Mouse (Mus musculus) kidney, embryonic 14.5 days (tissue): ENCODE data around the gene Ndufaf2. TPM values are rescaled to one million over a fixed set of nuclear protein-coding genes. Genes with fewer than 3 reads are reported as not detected.

ENCODE experiments used
- ATAC-seq: fragments of 200-750 bp; cut with Nextera tagmentation; 2 replicates; pipeline ENCODE4 v1.8.0; 2017; ENCODE audit warnings: moderate number of reproducible peaks, mild to moderate bottlenecking, moderate TSS enrichment, moderate library complexity; ENCODE audit not compliant: low FRiP score, low TSS enrichment
- H3K27ac ChIP-seq: fragments of 300-500 bp; sonication (generic); 2 replicates; pipeline ENCODE4 v1.5.1; 2014; ENCODE audit warnings: low read depth, mild to moderate bottlenecking, low read length, moderate library complexity, mixed read lengths
- H3K27me3 ChIP-seq: fragments of 300-500 bp; sonication (generic); 2 replicates; pipeline ENCODE4 v1.6.1; 2014; ENCODE audit warnings: mild to moderate bottlenecking, low read length; ENCODE audit not compliant: control insufficient read depth, insufficient read depth
- H3K36me3 ChIP-seq: fragments of 300-500 bp; sonication (generic); 2 replicates; pipeline ENCODE4 v1.6.1; 2014; ENCODE audit warnings: low read length, mixed read lengths; ENCODE audit not compliant: control insufficient read depth, insufficient read depth
- H3K4me1 ChIP-seq: fragments of 300-500 bp; sonication (generic); 2 replicates; pipeline ENCODE4 v1.6.1; 2014; ENCODE audit warnings: low read length, mixed read lengths; ENCODE audit not compliant: control insufficient read depth, insufficient read depth
- H3K4me2 ChIP-seq: fragments of 300-500 bp; sonication (generic); replicated peaks from 2 replicates; pipeline ENCODE4 v1.6.1; 2014; ENCODE audit warnings: low read depth, mild to moderate bottlenecking, low read length
- H3K4me3 ChIP-seq: fragments of 300-500 bp; sonication (generic); 2 replicates; pipeline ENCODE4 v1.5.1; 2014; ENCODE audit warnings: mild to moderate bottlenecking, low read length
- H3K9ac ChIP-seq: fragments of 300-500 bp; sonication (generic); 2 replicates; pipeline ENCODE4 v1.6.1; 2014; ENCODE audit warnings: low read depth, mild to moderate bottlenecking, low read length, moderate library complexity
- H3K9me3 ChIP-seq: fragments of 300-500 bp; sonication (generic); 2 replicates; pipeline ENCODE4 v1.6.1; 2016; ENCODE audit warnings: low read length; ENCODE audit not compliant: control insufficient read depth
- WGBS: fragments of 180-500 bp; shearing (Covaris S2); extraction: QIAGEN DNeasy Blood & Tissue Kit; methylation state at CpG from one replicate; pipeline ENCODE4 v1.1.7; 2014; 5-methylcytosine and 5-hydroxymethylcytosine counted together
- polyA plus RNA-seq: library from polyadenylated mRNA; unstranded; fragments of >200 nt; fragmentation: Nextera tagmentation; extraction: Ambion mirVana; gene quantifications from 2 replicates; pipeline ENCODE4 v1.2.1, GENCODE M21; 2014

Gene Ndufaf2
- polyA plus RNA-seq, 1 experiment from 2014 or later = 80.4 TPM

DNA sequence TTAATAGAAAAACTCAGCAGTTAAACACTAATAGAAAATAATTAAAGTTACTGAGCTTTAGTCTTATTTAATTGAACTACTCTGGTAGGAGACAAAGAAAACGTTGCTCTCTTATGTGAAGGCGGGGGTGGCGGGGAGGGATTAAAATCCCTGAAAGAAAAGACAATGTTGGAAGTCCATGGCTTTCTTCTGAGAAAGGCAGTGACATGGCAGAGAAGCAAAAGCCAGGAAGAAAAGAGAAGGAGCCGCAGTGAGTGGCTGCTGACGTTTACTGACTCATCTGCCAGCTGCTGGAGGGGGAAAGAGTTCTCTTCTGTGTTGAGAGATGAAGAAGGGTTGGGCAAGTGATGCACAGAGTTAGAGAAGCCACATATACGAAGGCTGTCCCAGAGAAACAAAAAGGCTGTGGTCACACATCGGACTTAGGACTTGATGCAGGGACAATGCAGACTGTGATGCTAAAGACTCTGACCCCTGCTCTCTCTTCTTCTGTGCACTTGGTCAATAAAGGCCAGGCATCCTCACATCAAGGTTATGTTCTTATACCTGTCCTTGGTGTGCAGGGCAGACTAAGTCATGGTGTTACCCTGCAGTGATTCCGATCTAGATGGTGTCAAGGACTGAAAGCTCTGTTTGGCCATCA is 97.4 kb downstream of the Ndufaf2 start:
- Histone ChIP-seq H3K4me1 (0 out of 2 replicates have a peak, but pooled peaks cover 14% of the 10 kb centered on the region), H3K9me3 (no peaks in the 10 kb centered on the region), H3K27me3 (no peaks in the 10 kb centered on the region), H3K4me2 (no peak overlapping the region), H3K4me3 (no peak overlapping the region), H3K27ac (peak overlapping the region; percentile 67), H3K36me3 (no peaks in the 10 kb centered on the region), H3K9ac (no peak overlapping the region)
- no peak for ATAC-seq
- 69% methylated on average over 8 of the region's 8 CpGs for WGBS

DNA sequence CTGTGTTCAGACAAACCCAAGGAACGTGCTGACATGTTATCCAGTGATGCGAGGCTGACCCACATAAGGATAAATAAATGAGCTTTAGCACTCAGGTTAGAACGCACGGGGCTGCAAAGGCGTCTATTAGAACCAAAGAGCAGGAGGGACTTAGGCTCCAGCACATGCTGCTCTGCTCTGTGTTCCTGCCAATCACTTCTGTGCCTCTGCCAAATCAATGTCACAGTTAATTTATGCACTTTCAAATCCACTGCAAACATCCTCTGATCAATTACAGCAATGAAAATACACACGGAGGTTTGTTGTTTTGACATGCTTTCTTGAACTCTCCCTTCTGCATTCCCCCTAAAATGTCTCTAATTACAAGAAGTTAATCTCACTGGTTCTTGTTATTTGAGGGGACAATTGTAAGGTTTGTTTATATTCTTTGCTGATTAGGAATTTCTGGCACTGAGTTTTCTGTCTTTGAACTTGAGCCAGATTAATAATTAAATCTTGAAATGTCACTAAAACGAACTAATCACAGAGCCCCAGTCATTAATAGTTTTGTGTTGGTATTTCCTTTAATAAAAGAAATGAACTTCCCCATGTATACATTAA is 98.0 kb downstream of the Ndufaf2 start:
- Histone ChIP-seq H3K9ac (no peak overlapping the region), H3K36me3 (no peaks in the 10 kb centered on the region), H3K27ac (no peak overlapping the region), H3K4me1 (0 out of 2 replicates have a peak, but pooled peaks cover 14% of the 10 kb centered on the region), H3K4me3 (no peak overlapping the region), H3K27me3 (no peaks in the 10 kb centered on the region), H3K9me3 (no peaks in the 10 kb centered on the region), H3K4me2 (no peak overlapping the region)
- ATAC-seq = 0 out of 2 replicates have a peak, but pooled peaks have one; percentile 36
- WGBS = 40% methylated on average over 7 of the region's 7 CpGs

DNA sequence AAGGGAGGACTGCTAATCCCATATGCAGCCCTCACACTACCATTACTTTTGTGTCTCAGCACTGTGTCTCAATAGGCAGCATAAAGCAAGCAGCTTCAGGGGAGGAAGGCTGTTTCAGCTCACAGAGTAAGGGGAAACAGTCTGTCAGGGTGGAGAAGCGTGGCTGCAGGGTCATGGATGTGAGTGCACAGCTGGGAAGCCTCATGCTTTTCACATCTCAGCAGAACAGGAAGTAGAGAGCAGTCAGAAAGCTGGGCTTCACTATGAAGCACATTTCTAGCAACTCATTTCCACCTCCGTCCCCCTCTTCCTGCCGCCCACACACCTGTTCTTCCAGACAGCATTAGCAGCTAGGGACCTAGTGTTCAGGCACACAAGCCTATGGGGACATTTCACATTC is 101.5 kb downstream of the Ndufaf2 start:
- peak; percentile 83; the same call in 1 of the 2 replicates for ATAC-seq

DNA sequence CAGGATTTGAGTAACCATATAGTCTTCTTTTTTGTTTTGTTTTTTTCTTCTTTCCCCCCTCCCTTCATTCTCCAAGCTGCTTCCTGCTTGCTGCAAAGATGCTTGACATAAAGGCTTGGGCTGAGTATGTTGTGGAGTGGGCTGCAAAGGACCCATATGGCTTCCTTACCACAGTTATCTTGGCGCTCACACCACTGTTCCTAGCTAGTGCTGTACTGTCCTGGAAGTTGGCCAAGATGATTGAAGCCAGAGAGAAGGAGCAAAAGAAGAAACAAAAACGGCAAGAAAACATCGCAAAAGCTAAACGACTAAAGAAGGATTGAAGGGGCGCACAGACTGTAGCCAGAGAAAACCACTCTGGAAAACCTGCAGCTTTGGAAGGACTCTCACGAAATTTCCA is 111.1 kb downstream of the Ndufaf2 start:
- H3K4me2 ChIP-seq = no peak overlapping the region
- 91% methylated on average over 6 of the region's 6 CpGs for WGBS
- H3K9me3 ChIP-seq = no peaks in the 10 kb centered on the region
- H3K27ac ChIP-seq = no peak overlapping the region
- peaks cover 17% of the 10 kb centered on the region for H3K36me3 ChIP-seq
- ATAC-seq = no peak
- H3K9ac ChIP-seq = no peak overlapping the region
- H3K27me3 ChIP-seq = no peaks in the 10 kb centered on the region
- no peak overlapping the region for H3K4me3 ChIP-seq
- peaks cover 16% of the 10 kb centered on the region for H3K4me1 ChIP-seq

More for the DNA sequence above, 101.5 kb downstream of the Ndufaf2 start:
- Histone ChIP-seq H3K36me3 (no peaks in the 10 kb centered on the region), H3K9ac (no peak overlapping the region), H3K27ac (peak overlapping the region; percentile 25; the same call in 1 of the 2 replicates), H3K4me1 (0 out of 2 replicates have a peak, but pooled peaks cover 14% of the 10 kb centered on the region), H3K4me2 (no peak overlapping the region), H3K27me3 (no peaks in the 10 kb centered on the region), H3K9me3 (no peaks in the 10 kb centered on the region), H3K4me3 (no peak overlapping the region)
- 20% methylated on average over 3 of the region's 3 CpGs for WGBS

DNA sequence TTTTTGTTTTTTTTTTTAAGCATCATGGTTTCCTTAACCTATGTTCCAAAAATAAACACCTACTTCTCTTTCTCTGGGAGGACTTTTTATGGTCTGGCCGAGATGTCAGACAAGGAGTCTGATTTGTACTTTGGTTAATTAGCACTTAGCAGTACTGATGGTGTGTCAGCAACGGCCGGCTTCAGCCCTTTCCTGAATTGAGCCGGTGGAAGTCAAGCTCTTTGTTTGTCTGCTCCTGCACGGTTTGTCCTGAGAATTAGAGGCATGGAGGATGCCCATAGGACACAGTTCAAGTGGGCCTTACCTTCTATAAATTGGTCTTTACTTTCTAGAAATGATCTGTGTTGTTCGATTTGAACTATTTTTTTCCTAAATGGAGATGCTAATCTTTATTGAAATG is 111.5 kb downstream of the Ndufaf2 start:
- WGBS = 45% methylated on average over 6 of the region's 6 CpGs

DNA sequence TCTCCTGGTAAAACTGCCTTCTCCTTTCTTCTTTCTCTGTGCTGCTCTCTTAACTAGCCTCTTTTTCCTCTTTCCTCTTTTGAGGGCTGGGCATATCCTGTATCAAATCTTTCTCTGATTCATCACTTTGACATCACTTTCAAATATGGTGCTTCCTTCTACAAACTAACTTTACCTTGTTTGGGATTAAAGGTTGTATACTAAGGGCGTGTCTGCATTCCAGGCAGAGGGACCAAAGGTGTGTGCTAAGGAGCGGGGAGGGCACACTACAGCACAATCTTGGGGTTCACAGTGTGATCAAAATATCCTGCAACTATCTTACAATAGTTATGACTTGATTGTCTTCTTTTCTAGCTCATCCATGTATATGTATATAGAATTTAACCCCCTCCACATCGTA is 112.4 kb downstream of the Ndufaf2 start:
- no peak for ATAC-seq
- H3K27me3 ChIP-seq = no peaks in the 10 kb centered on the region
- no peaks in the 10 kb centered on the region for H3K9me3 ChIP-seq
- no peak overlapping the region for H3K4me3 ChIP-seq
- peaks cover 17% of the 10 kb centered on the region for H3K36me3 ChIP-seq
- 97% methylated on average over 3 of the region's 3 CpGs for WGBS
- no peak overlapping the region for H3K27ac ChIP-seq
- H3K4me2 ChIP-seq = peak overlapping the region; percentile 29
- H3K4me1 ChIP-seq = peaks cover 20% of the 10 kb centered on the region
- no peak overlapping the region for H3K9ac ChIP-seq

More for the DNA sequence above, 111.5 kb downstream of the Ndufaf2 start:
- ATAC-seq = no peak
- H3K36me3 ChIP-seq = peaks cover 17% of the 10 kb centered on the region
- H3K27ac ChIP-seq = no peak overlapping the region
- H3K4me1 ChIP-seq = peaks cover 16% of the 10 kb centered on the region
- H3K4me3 ChIP-seq = no peak overlapping the region
- H3K27me3 ChIP-seq = no peaks in the 10 kb centered on the region
- H3K9me3 ChIP-seq = no peaks in the 10 kb centered on the region
- no peak overlapping the region for H3K4me2 ChIP-seq
- H3K9ac ChIP-seq = no peak overlapping the region

DNA sequence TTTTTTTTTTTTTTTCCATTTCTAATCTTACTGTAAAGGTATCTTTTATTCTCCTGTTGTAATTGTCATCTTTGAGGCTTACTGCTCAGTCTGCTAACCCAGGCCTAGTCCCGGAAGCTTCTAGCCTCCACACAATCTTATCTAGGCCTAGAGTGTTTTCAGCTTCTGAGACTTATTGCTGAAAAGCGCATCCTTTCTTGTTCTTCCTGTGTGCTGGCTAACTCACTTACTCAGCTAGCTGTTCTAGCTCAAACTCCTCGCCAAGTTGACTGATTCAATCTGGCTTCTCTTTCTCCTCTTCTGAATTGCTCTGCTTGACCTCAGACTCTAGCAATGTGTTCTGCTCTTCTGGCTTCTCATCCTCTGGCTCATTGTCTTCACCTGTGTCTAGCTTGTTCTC is 112.8 kb downstream of the Ndufaf2 start:
- H3K36me3 ChIP-seq = peaks cover 17% of the 10 kb centered on the region
- H3K4me1 ChIP-seq = peaks cover 24% of the 10 kb centered on the region
- H3K9me3 ChIP-seq = no peaks in the 10 kb centered on the region
- H3K4me3 ChIP-seq = no peak overlapping the region
- no peak for ATAC-seq
- H3K4me2 ChIP-seq = peak overlapping the region; percentile 29
- WGBS = 85% methylated on average over 3 of the region's 3 CpGs
- H3K27me3 ChIP-seq = no peaks in the 10 kb centered on the region
- no peak overlapping the region for H3K27ac ChIP-seq
- H3K9ac ChIP-seq = no peak overlapping the region

DNA sequence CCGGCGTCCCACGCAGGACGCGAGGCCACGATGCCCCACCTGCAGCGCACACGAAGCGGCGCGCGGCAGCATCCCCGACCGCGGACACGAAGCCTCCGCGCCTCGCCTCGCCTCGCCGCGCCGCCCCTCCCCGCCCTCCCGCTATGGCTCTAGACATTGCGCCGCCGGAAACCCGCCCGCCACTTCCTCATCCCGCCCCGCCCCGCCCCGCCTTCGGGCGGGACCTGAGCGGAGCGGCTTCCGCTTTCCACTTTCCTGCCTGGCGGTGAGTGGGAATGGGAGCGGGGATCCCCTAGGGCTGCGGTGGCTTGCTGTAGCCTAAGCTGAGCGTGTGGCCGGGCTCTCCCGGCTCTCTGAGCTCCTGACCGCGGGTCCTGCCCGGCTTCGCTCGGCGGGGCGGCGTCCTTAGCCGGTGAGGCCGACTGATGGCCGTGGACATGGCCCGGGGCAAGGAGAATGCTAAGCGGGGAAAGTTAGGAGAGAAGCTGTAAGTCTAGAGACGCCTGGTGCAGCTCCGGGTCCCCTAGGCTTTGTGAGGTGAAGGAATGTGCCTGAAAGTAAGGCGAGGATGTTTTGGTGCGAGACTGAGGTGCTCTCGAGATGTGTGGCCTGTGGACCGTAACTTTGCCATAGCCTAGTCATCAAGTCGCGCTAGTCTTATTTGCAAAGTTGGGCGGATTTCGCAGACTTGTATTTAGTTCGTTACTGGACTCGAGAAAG is 114.0 kb downstream of the Ndufaf2 start, which contains the start of gene Smim15:
Gene Smim15 (plus strand): TSS at position 225 of the 720 bp plus-strand sequence.
- under 1% methylated on average over 63 of the region's 71 CpGs for WGBS
- no peaks in the 10 kb centered on the region for H3K27me3 ChIP-seq

More for the DNA sequence above, 114.0 kb downstream of the Ndufaf2 start, which contains the start of gene Smim15:
- Histone ChIP-seq H3K9me3 (no peaks in the 10 kb centered on the region), H3K4me1 (peaks cover 28% of the 10 kb centered on the region), H3K9ac (peak within 1 kb of the TSS; percentile 87), H3K27ac (peak within 1 kb of the TSS; percentile 96), H3K4me3 (peak within 1 kb of the TSS; percentile 66), H3K4me2 (peak within 1 kb of the TSS; percentile 61), H3K36me3 (peaks cover 17% of the 10 kb centered on the region)
- peak; percentile 97 for ATAC-seq
